Mouse (Mus musculus) cerebellum, adult 2 months (tissue): ENCODE results near the gene Tekt2. TPM values are rescaled to one million over a fixed set of nuclear protein-coding genes. Genes with fewer than 3 reads are reported as not detected.
A peak's percentile ranks its signal among the peaks of the same experiment; 100 is the strongest.

Experiments
- DNase-seq, 2 experiments: peaks; one replicate each; pipeline ENCODE4 v3.0.0; 2021
- H3K27ac ChIP-seq: fragments of 200-500 bp; 2 replicates; pipeline ENCODE4 v1.5.1; 2012; ENCODE audit warnings: low read length, control low read depth, inconsistent platforms; ENCODE audit not compliant: insufficient read depth
- H3K27me3 ChIP-seq: fragments of 200-500 bp; 2 replicates; pipeline ENCODE4 v1.6.1; 2012; ENCODE audit warnings: inconsistent platforms, mild to moderate bottlenecking, low read length, moderate library complexity; ENCODE audit not compliant: control insufficient read depth, insufficient read depth
- H3K4me1 ChIP-seq: fragments of 200-500 bp; 2 replicates; pipeline ENCODE4 v1.6.1; 2011; ENCODE audit warnings: low read length; ENCODE audit not compliant: control insufficient read depth, insufficient read depth
- H3K4me3 ChIP-seq: fragments of 200-500 bp; replicated peaks from 2 replicates; pipeline ENCODE3; 2011; ENCODE audit warnings: mild to moderate bottlenecking, low read depth, low read length, control low read depth; ENCODE audit not compliant: insufficient read depth
- CTCF ChIP-seq: fragments of 200-500 bp; IDR thresholded peaks from 2 replicates; pipeline ENCODE4 v1.5.1; 2011; ENCODE audit warnings: low read depth, mild to moderate bottlenecking, control low read depth, low read length, moderate library complexity, borderline replicate concordance; ENCODE audit not compliant: insufficient read depth
- POLR2A ChIP-seq: fragments of 200-500 bp; IDR thresholded peaks from 2 replicates; pipeline ENCODE4 v1.6.1; 2011; ENCODE audit warnings: low read length, control low read depth, borderline replicate concordance; ENCODE audit not compliant: insufficient read depth
- WGBS: fragments of 180-500 bp; shearing (Covaris S2); methylation state at CpG from one replicate; pipeline ENCODE4 v1.1.7; 2018; 5-methylcytosine and 5-hydroxymethylcytosine counted together
- polyA plus RNA-seq: library from polyadenylated mRNA; depleted of rRNA; stranded (reverse); fragments of >200 nt; gene quantifications from 2 replicates; pipeline ENCODE4 v1.2.3, GENCODE M21; 2012

Tekt2 gene
- polyA plus RNA-seq, 1 experiment: 4.7 TPM

GRCm38 (mm10) chr4:126315931-126316330 lies 9.6 kb downstream of the Tekt2 start:
- TF ChIP-seq POLR2A: no peak
- no peak for TF ChIP-seq CTCF
- WGBS: 23% methylated on average over 5 of the region's 5 CpGs
- Histone ChIP-seq H3K27me3 (no peaks in the 10 kb centered on the region), H3K27ac (no peak overlapping the region), H3K4me1 (peaks cover 11% of the 10 kb centered on the region), H3K4me3 (no peak overlapping the region)
- DNase-seq: no peak

GRCm38 (mm10) chr4:126314393-126314792 lies 11.1 kb downstream of the Tekt2 start:
- no peak overlapping the region for H3K27ac ChIP-seq
- no peak for TF ChIP-seq POLR2A
- no peak for TF ChIP-seq CTCF
- H3K4me3 ChIP-seq: no peak overlapping the region
- 44% methylated on average over 10 of the region's 10 CpGs for WGBS
- no peak for DNase-seq
- H3K27me3 ChIP-seq: no peaks in the 10 kb centered on the region
- H3K4me1 ChIP-seq: peaks cover 14% of the 10 kb centered on the region

GRCm38 (mm10) chr4:126313202-126313601 lies 12.3 kb downstream of the Tekt2 start:
- Histone ChIP-seq H3K4me3 (no peak overlapping the region), H3K4me1 (peaks cover 15% of the 10 kb centered on the region), H3K27ac (no peak overlapping the region), H3K27me3 (no peaks in the 10 kb centered on the region)
- no peak for DNase-seq
- WGBS: 68% methylated on average over 5 of the region's 5 CpGs
- no peak for TF ChIP-seq CTCF

GRCm38 (mm10) chr4:126311566-126312200 lies 13.8 kb downstream of the Tekt2 start:
- 90% methylated on average over 16 of the region's 16 CpGs for WGBS
- TF ChIP-seq CTCF (no peak), POLR2A (no peak)
- no peak overlapping the region for H3K27ac ChIP-seq
- DNase-seq: no peak
- no peak overlapping the region for H3K4me3 ChIP-seq
- peaks cover 15% of the 10 kb centered on the region for H3K4me1 ChIP-seq
- no peaks in the 10 kb centered on the region for H3K27me3 ChIP-seq

- H3K27ac ChIP-seq: no peak overlapping the region
- DNase-seq: no peak
- H3K4me1 ChIP-seq: peaks cover 15% of the 10 kb centered on the region
- WGBS: 72% methylated on average over 7 of the region's 7 CpGs
- TF ChIP-seq CTCF: no peak
- no peak for TF ChIP-seq POLR2A
- H3K4me3 ChIP-seq: no peak overlapping the region
- H3K27me3 ChIP-seq: no peaks in the 10 kb centered on the region
These were observed 15.1 kb downstream of the Tekt2 start for GRCm38 (mm10) chr4:126310344-126310743.

GRCm38 (mm10) chr4:126309922-126310309 lies 15.6 kb downstream of the Tekt2 start:
- Histone ChIP-seq H3K4me1 (peaks cover 15% of the 10 kb centered on the region), H3K4me3 (peak overlapping the region; percentile 79), H3K27ac (no peak overlapping the region), H3K27me3 (no peaks in the 10 kb centered on the region)
- no peak for TF ChIP-seq POLR2A
- TF ChIP-seq CTCF: peak; percentile 84
- WGBS: 0% methylated on average over 7 of the region's 7 CpGs
- peak; percentile 87 to 94 for DNase-seq

- TF ChIP-seq POLR2A (no peak), CTCF (no peak)
- Histone ChIP-seq H3K4me3 (peak overlapping the region; percentile 79), H3K27ac (no peak overlapping the region), H3K27me3 (no peaks in the 10 kb centered on the region), H3K4me1 (peaks cover 15% of the 10 kb centered on the region)
- 17% methylated on average over 20 of the region's 20 CpGs for WGBS
- DNase-seq: no peak
These were observed 16.1 kb downstream of the Tekt2 start for GRCm38 (mm10) chr4:126309211-126309921.

GRCm38 (mm10) chr4:126306827-126307226 lies 18.7 kb downstream of the Tekt2 start:
- no peak for DNase-seq
- Histone ChIP-seq H3K4me1 (peaks cover 7% of the 10 kb centered on the region), H3K27me3 (no peaks in the 10 kb centered on the region), H3K27ac (no peak overlapping the region), H3K4me3 (no peak overlapping the region)
- WGBS: 32% methylated on average over 2 of the region's 2 CpGs
- no peak for TF ChIP-seq CTCF
- no peak for TF ChIP-seq POLR2A
